Mouse (Mus musculus): ENCODE measurements around the gene Elmo2. TPM values are rescaled to one million over a fixed set of nuclear protein-coding genes. Genes with fewer than 3 reads are reported as not detected.

The Elmo2 gene
- polyA plus RNA-seq, 1 experiment from 2014 or later: 44.9 TPM

- no peak overlapping the region for H3K4me3 ChIP-seq (ENCODE audit: low read length)
- H3K27me3 ChIP-seq (ENCODE audit: control insufficient read depth, insufficient read depth, low read length): no peaks in the 10 kb centered on the region
- no peak overlapping the region for H3K9ac ChIP-seq (ENCODE audit: low read length)
- no peak for ATAC-seq (replicated peaks; ENCODE audit: extremely low read depth, insufficient read depth, low FRiP score)
- no peaks in the 10 kb centered on the region for H3K9me3 ChIP-seq (replicated peaks; ENCODE audit: control insufficient read depth, low read length)
- WGBS: 71% methylated on average over 10 of the region's 10 CpGs
- peaks cover 7% of the 10 kb centered on the region; the same call in 1 of the 2 replicates for H3K36me3 ChIP-seq (ENCODE audit: control insufficient read depth, insufficient read depth)
- no peak overlapping the region for H3K4me2 ChIP-seq (ENCODE audit: low read depth, low read length)
- no peaks in the 10 kb centered on the region for H3K4me1 ChIP-seq (ENCODE audit: control insufficient read depth, insufficient read depth, low read length)
- no peak overlapping the region for H3K27ac ChIP-seq (ENCODE audit: low read length)
These were observed 46.9 kb downstream of the Elmo2 start for GRCm38 (mm10) chr2:165279351-165279750.

GRCm38 (mm10) chr2:165277188-165277740, 49.0 kb downstream of the Elmo2 start:
- 82% methylated on average over 5 of the region's 5 CpGs for WGBS
- H3K36me3 ChIP-seq (ENCODE audit: control insufficient read depth, insufficient read depth): peaks cover 7% of the 10 kb centered on the region; the same call in 1 of the 2 replicates

GRCm38 (mm10) chr2:165275824-165276223, 50.5 kb downstream of the Elmo2 start:
- ATAC-seq (replicated peaks; ENCODE audit: extremely low read depth, insufficient read depth, low FRiP score): no peak; the same call in 1 of the 2 replicates
- WGBS: 34% methylated on average over 8 of the region's 8 CpGs

More at GRCm38 (mm10) chr2:165277188-165277740, 49.0 kb downstream of the Elmo2 start:
- Histone ChIP-seq H3K4me2 (ENCODE audit: low read depth, low read length) (no peak overlapping the region), H3K27me3 (ENCODE audit: control insufficient read depth, insufficient read depth, low read length) (no peaks in the 10 kb centered on the region), H3K27ac (ENCODE audit: low read length) (no peak overlapping the region), H3K9me3 (replicated peaks; ENCODE audit: control insufficient read depth, low read length) (no peaks in the 10 kb centered on the region), H3K4me1 (ENCODE audit: control insufficient read depth, insufficient read depth, low read length) (no peaks in the 10 kb centered on the region), H3K9ac (ENCODE audit: low read length) (no peak overlapping the region), H3K4me3 (ENCODE audit: low read length) (no peak overlapping the region)
- no peak for ATAC-seq (replicated peaks; ENCODE audit: extremely low read depth, insufficient read depth, low FRiP score)

GRCm38 (mm10) chr2:165275124-165275640, 51.1 kb downstream of the Elmo2 start:
- 56% methylated on average over 8 of the region's 8 CpGs for WGBS
- Histone ChIP-seq H3K36me3 (ENCODE audit: control insufficient read depth, insufficient read depth) (peaks cover 5% of the 10 kb centered on the region; the same call in 1 of the 2 replicates), H3K9me3 (replicated peaks; ENCODE audit: control insufficient read depth, low read length) (no peaks in the 10 kb centered on the region), H3K4me1 (ENCODE audit: control insufficient read depth, insufficient read depth, low read length) (peaks cover 2% of the 10 kb centered on the region; the same call in 1 of the 2 replicates), H3K4me3 (ENCODE audit: low read length) (no peak overlapping the region), H3K27ac (ENCODE audit: low read length) (no peak overlapping the region), H3K4me2 (ENCODE audit: low read depth, low read length) (no peak overlapping the region), H3K27me3 (ENCODE audit: control insufficient read depth, insufficient read depth, low read length) (no peaks in the 10 kb centered on the region), H3K9ac (ENCODE audit: low read length) (no peak overlapping the region)
- ATAC-seq (replicated peaks; ENCODE audit: extremely low read depth, insufficient read depth, low FRiP score): no peak

More at GRCm38 (mm10) chr2:165275824-165276223, 50.5 kb downstream of the Elmo2 start:
- Histone ChIP-seq H3K36me3 (ENCODE audit: control insufficient read depth, insufficient read depth) (peaks cover 7% of the 10 kb centered on the region; the same call in 1 of the 2 replicates), H3K9me3 (replicated peaks; ENCODE audit: control insufficient read depth, low read length) (no peaks in the 10 kb centered on the region), H3K27ac (ENCODE audit: low read length) (no peak overlapping the region), H3K4me3 (ENCODE audit: low read length) (no peak overlapping the region), H3K27me3 (ENCODE audit: control insufficient read depth, insufficient read depth, low read length) (no peaks in the 10 kb centered on the region), H3K4me1 (ENCODE audit: control insufficient read depth, insufficient read depth, low read length) (peaks cover 2% of the 10 kb centered on the region; the same call in 1 of the 2 replicates), H3K9ac (ENCODE audit: low read length) (no peak overlapping the region), H3K4me2 (ENCODE audit: low read depth, low read length) (no peak overlapping the region)

- Histone ChIP-seq H3K9ac (ENCODE audit: low read length) (no peak overlapping the region), H3K27me3 (ENCODE audit: control insufficient read depth, insufficient read depth, low read length) (no peaks in the 10 kb centered on the region), H3K27ac (ENCODE audit: low read length) (no peak overlapping the region), H3K4me3 (ENCODE audit: low read length) (no peak overlapping the region), H3K4me1 (ENCODE audit: control insufficient read depth, insufficient read depth, low read length) (peaks cover 2% of the 10 kb centered on the region; the same call in 1 of the 2 replicates), H3K9me3 (replicated peaks; ENCODE audit: control insufficient read depth, low read length) (no peaks in the 10 kb centered on the region), H3K4me2 (ENCODE audit: low read depth, low read length) (no peak overlapping the region), H3K36me3 (ENCODE audit: control insufficient read depth, insufficient read depth) (peaks cover 5% of the 10 kb centered on the region; the same call in 1 of the 2 replicates)
- ATAC-seq (replicated peaks; ENCODE audit: extremely low read depth, insufficient read depth, low FRiP score): no peak
- WGBS: 50% methylated on average over 4 of the region's 4 CpGs
These were observed 52.7 kb downstream of the Elmo2 start for GRCm38 (mm10) chr2:165273589-165273988.

- no peak overlapping the region for H3K9ac ChIP-seq (ENCODE audit: low read length)
- H3K36me3 ChIP-seq (ENCODE audit: control insufficient read depth, insufficient read depth): no peaks in the 10 kb centered on the region
- H3K27me3 ChIP-seq (ENCODE audit: control insufficient read depth, insufficient read depth, low read length): 0 out of 2 replicates have a peak, but pooled peaks cover 2% of the 10 kb centered on the region
- H3K9me3 ChIP-seq (replicated peaks; ENCODE audit: control insufficient read depth, low read length): no peaks in the 10 kb centered on the region
- ATAC-seq (replicated peaks; ENCODE audit: extremely low read depth, insufficient read depth, low FRiP score): no peak
- peaks cover 2% of the 10 kb centered on the region; the same call in 1 of the 2 replicates for H3K4me1 ChIP-seq (ENCODE audit: control insufficient read depth, insufficient read depth, low read length)
- no peak overlapping the region for H3K4me3 ChIP-seq (ENCODE audit: low read length)
- H3K4me2 ChIP-seq (ENCODE audit: low read depth, low read length): no peak overlapping the region
- 16% methylated on average over 8 of the region's 8 CpGs for WGBS
- no peak overlapping the region for H3K27ac ChIP-seq (ENCODE audit: low read length)
These were observed 55.0 kb downstream of the Elmo2 start for GRCm38 (mm10) chr2:165271326-165271725.

GRCm38 (mm10) chr2:165270858-165271257, 55.4 kb downstream of the Elmo2 start:
- no peak overlapping the region for H3K4me3 ChIP-seq (ENCODE audit: low read length)
- H3K27ac ChIP-seq (ENCODE audit: low read length): no peak overlapping the region
- ATAC-seq (replicated peaks; ENCODE audit: extremely low read depth, insufficient read depth, low FRiP score): 0 out of 2 replicates have a peak, but pooled peaks have one; percentile 18
- no peak overlapping the region for H3K4me2 ChIP-seq (ENCODE audit: low read depth, low read length)
- peaks cover 2% of the 10 kb centered on the region; the same call in 1 of the 2 replicates for H3K4me1 ChIP-seq (ENCODE audit: control insufficient read depth, insufficient read depth, low read length)
- H3K27me3 ChIP-seq (ENCODE audit: control insufficient read depth, insufficient read depth, low read length): 0 out of 2 replicates have a peak, but pooled peaks cover 7% of the 10 kb centered on the region
- WGBS: 27% methylated on average over 7 of the region's 7 CpGs
- H3K9me3 ChIP-seq (replicated peaks; ENCODE audit: control insufficient read depth, low read length): no peaks in the 10 kb centered on the region
- no peak overlapping the region for H3K9ac ChIP-seq (ENCODE audit: low read length)
- H3K36me3 ChIP-seq (ENCODE audit: control insufficient read depth, insufficient read depth): no peaks in the 10 kb centered on the region

- Histone ChIP-seq H3K36me3 (ENCODE audit: control insufficient read depth, insufficient read depth) (no peaks in the 10 kb centered on the region), H3K27me3 (ENCODE audit: control insufficient read depth, insufficient read depth, low read length) (peaks cover 21% of the 10 kb centered on the region), H3K4me1 (ENCODE audit: control insufficient read depth, insufficient read depth, low read length) (peaks cover under 1% of the 10 kb centered on the region; the same call in 1 of the 2 replicates), H3K9ac (ENCODE audit: low read length) (no peak overlapping the region), H3K4me2 (ENCODE audit: low read depth, low read length) (no peak overlapping the region), H3K9me3 (replicated peaks; ENCODE audit: control insufficient read depth, low read length) (no peaks in the 10 kb centered on the region), H3K27ac (ENCODE audit: low read length) (no peak overlapping the region), H3K4me3 (ENCODE audit: low read length) (no peak overlapping the region)
- no peak for ATAC-seq (replicated peaks; ENCODE audit: extremely low read depth, insufficient read depth, low FRiP score)
- WGBS: 29% methylated on average over 12 of the region's 12 CpGs
These were observed 59.5 kb downstream of the Elmo2 start for GRCm38 (mm10) chr2:165266739-165267138.

GRCm38 (mm10) chr2:165263861-165264260, 62.4 kb downstream of the Elmo2 start:
- Histone ChIP-seq H3K4me1 (ENCODE audit: control insufficient read depth, insufficient read depth, low read length) (no peaks in the 10 kb centered on the region), H3K9ac (ENCODE audit: low read length) (no peak overlapping the region), H3K9me3 (replicated peaks; ENCODE audit: control insufficient read depth, low read length) (no peaks in the 10 kb centered on the region), H3K4me2 (ENCODE audit: low read depth, low read length) (no peak overlapping the region), H3K36me3 (ENCODE audit: control insufficient read depth, insufficient read depth) (no peaks in the 10 kb centered on the region), H3K4me3 (ENCODE audit: low read length) (no peak overlapping the region), H3K27me3 (ENCODE audit: control insufficient read depth, insufficient read depth, low read length) (peaks cover 30% of the 10 kb centered on the region), H3K27ac (ENCODE audit: low read length) (no peak overlapping the region)
- 67% methylated on average over 7 of the region's 7 CpGs for WGBS
- ATAC-seq (replicated peaks; ENCODE audit: extremely low read depth, insufficient read depth, low FRiP score): no peak

Measured in heart, embryonic 16.5 days (tissue).